Mouse (Mus musculus) gonadal fat pad, adult 2 months (tissue): ENCODE measurements around the gene Serpina3a. TPM values are rescaled to one million over a fixed set of nuclear protein-coding genes. Genes with fewer than 3 reads are reported as not detected.

Experiments used
- DNase-seq: peaks from one replicate; pipeline ENCODE4 v3.0.0-alpha.2; 2012; ENCODE audit warnings: low read depth
- polyA plus RNA-seq: library from polyadenylated mRNA; depleted of rRNA; stranded (reverse); fragments of >200 nt; gene quantifications from 2 replicates; pipeline ENCODE4 v1.2.3, GENCODE M21; 2012; rRNA removed

Serpina3a gene
- polyA plus RNA-seq, 1 experiment, result not detected

GRCm38 (mm10) chr12:104142427-104142826 lies 29.9 kb downstream of the Serpina3a start:
- DNase-seq, result no peak

GRCm38 (mm10) chr12:104143286-104143685 lies 30.8 kb downstream of the Serpina3a start:
- no peak for DNase-seq

DNA sequence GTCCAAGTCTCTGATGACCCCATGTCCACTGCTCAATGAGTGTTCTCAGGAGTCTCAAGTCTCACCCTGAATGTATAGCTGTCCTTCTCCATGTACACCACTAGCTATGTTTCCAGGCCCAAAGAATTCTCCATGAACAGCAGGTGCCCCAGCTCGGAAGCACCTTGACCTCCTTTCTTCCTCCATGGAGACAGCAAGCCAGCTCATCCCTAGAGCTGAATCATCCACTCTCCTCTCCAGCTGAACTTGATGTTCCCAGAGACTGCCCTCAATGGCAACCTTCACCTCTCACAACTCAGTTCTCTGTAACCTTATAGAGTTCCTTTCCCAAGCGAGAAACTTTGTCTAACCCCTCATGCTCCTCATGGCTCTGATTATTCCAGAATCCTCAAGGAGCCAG lies 33.0 kb downstream of the Serpina3a start:
- DNase-seq, result no peak

- DNase-seq, result no peak
Measured at GRCm38 (mm10) chr12:104151989-104152388, 39.5 kb downstream of the Serpina3a start.

- no peak for DNase-seq
Measured at GRCm38 (mm10) chr12:104153041-104153645, 40.6 kb downstream of the Serpina3a start.

DNA sequence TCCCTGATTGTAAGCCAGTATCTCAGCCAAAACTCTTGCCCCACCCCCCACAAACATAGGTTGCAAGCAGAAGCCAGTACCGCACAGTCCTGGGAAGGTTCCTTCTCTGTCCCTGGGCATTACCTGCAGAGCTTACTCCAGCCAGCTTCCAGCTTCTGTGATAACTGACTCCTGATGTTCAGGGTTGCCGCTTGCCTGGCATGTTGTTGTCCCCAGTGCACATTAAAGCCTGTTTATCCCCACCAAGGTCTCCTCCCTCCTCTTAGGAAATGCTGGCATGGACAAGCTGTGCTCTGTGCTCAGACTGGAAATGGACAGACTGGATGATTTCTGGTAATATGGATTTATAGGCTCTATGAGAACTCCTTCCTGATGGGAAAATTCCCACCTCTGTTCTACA lies 41.1 kb downstream of the Serpina3a start, which contains the start of gene Serpina3c:
Gene Serpina3c (minus strand): TSS at position 215 of the 400 bp plus-strand sequence.
- no peak for DNase-seq

Other genes starting within 250 kb of the Serpina3a start
- gene Serpina1a, start 249.2 kb upstream of the Serpina3a start, polyA plus RNA-seq, result 4.8 and 41.4 TPM in 2 replicates
- gene Serpina1c, start 207.8 kb upstream of the Serpina3a start, polyA plus RNA-seq, result 5.4 and 7.3 TPM in 2 replicates
- gene Serpina1e, start 153.7 kb upstream of the Serpina3a start, polyA plus RNA-seq, result 0.36 and 0.85 TPM in 2 replicates
- not detected in 2 replicates for gene Serpina11, start 122.8 kb upstream of the Serpina3a start, polyA plus RNA-seq
- gene Serpina9, start 99.0 kb upstream of the Serpina3a start, polyA plus RNA-seq, result not detected in 2 replicates
- gene Serpina12, start 68.3 kb upstream of the Serpina3a start, polyA plus RNA-seq, result 0.07 TPM in 1 of 2 replicates, not detected in the other
- gene Serpina5, start 11.6 kb upstream of the Serpina3a start, polyA plus RNA-seq, result 0.05 and 0.14 TPM in 2 replicates
- gene Serpina3b, start 15.3 kb downstream of the Serpina3a start, polyA plus RNA-seq, result 0.08 and 0.91 TPM in 2 replicates
- 49.4 and 89.8 TPM in 2 replicates for gene Serpina3c, start 41.1 kb downstream of the Serpina3a start, polyA plus RNA-seq
- gene Serpina3f, start 101.8 kb downstream of the Serpina3a start, polyA plus RNA-seq, result 0.27 and 0.57 TPM in 2 replicates
- gene Serpina3g, start 123.5 kb downstream of the Serpina3a start, polyA plus RNA-seq, result 2.4 and 3.2 TPM in 2 replicates
- 1.1 and 1.3 TPM in 2 replicates for gene Serpina3i, start 150.4 kb downstream of the Serpina3a start, polyA plus RNA-seq
- gene Serpina3j, start 201.8 kb downstream of the Serpina3a start, polyA plus RNA-seq, result 0.46 TPM in 1 of 2 replicates, not detected in the other
- 0.92 and 2.1 TPM in 2 replicates for gene Serpina3k, start 225.8 kb downstream of the Serpina3a start, polyA plus RNA-seq
- 1.5 and 3.5 TPM in 2 replicates for gene Serpina3m, start 225.8 kb downstream of the Serpina3a start, polyA plus RNA-seq